In genomic region chr2:102658163-102658660, GRCm38 (mm10) we compare ENCODE assay signal across 9 mouse cellular contexts. TPM values are rescaled to one million over a fixed set of nuclear protein-coding genes. Genes with fewer than 3 reads are reported as not detected.
DNase-seq lines count a peak whose midpoint lies in the region; ATAC-seq and TF ChIP-seq lines count a peak whose summit lies in the region.
"Had no signal": no experiment of that assay in that cellular context is flagged by ENCODE, and none has a peak within 500 bp of the region (broad histone marks: within the 10 kb centered on the region; RNA-seq: fewer than 3 reads in every experiment).

Slc1a2 (plus strand) TSS chr2:102658659.

- TF ChIP-seq CTCF in cortical plate, adult 2 months (IDR thresholded peaks at IDR 0.05; ENCODE audit: extremely low read depth, insufficient read depth, low read length) = no peak

- H3K4me1 ChIP-seq in cortical plate, adult 2 months (ENCODE audit: control insufficient read depth, insufficient read depth, low read length) = peaks cover 3% of the 10 kb centered on the region; the same call in 1 of the 2 replicates
- H3K4me1 ChIP-seq in hindbrain, embryonic 10.5 days (replicated peaks) = peaks cover 62% of the 10 kb centered on the region
- peaks cover 20% of the 10 kb centered on the region for H3K4me1 ChIP-seq in limb, embryonic 12.5 days (replicated peaks)
- peaks cover 28% of the 10 kb centered on the region for H3K4me1 ChIP-seq in neural tube, embryonic 14.5 days (ENCODE audit: control insufficient read depth, insufficient read depth, low read length)

- no peak for TF ChIP-seq POLR2A in cortical plate, adult 2 months (IDR thresholded peaks at IDR 0.05; ENCODE audit: extremely low read depth, insufficient read depth, low read length)

- H3K9ac ChIP-seq in limb, embryonic 12.5 days (replicated peaks) = peak within 1 kb of the TSS; percentile 64
- H3K9ac ChIP-seq in neural tube, embryonic 14.5 days (replicated peaks; ENCODE audit: low read depth, low read length) = peak within 1 kb of the TSS; percentile 74

- no peaks in the 10 kb centered on the region for H3K9me3 ChIP-seq in hindbrain, embryonic 10.5 days
- H3K9me3 ChIP-seq in limb, embryonic 12.5 days = no peaks in the 10 kb centered on the region
- H3K9me3 ChIP-seq in neural tube, embryonic 14.5 days (ENCODE audit: control insufficient read depth, low read length) = no peaks in the 10 kb centered on the region

- no peak for ATAC-seq in limb, embryonic 12.5 days (ENCODE audit: insufficient number of reproducible peaks, insufficient read depth, low FRiP score, low TSS enrichment, low read depth)
- peak; percentile 45 for ATAC-seq in neural tube, embryonic 14.5 days (ENCODE audit: low read depth)

- H3K27me3 ChIP-seq in hindbrain, embryonic 10.5 days (ENCODE audit: insufficient read depth, poor library complexity, severe bottlenecking) = peaks cover 37% of the 10 kb centered on the region
- peaks cover 57% of the 10 kb centered on the region for H3K27me3 ChIP-seq in limb, embryonic 12.5 days
- no peaks in the 10 kb centered on the region for H3K27me3 ChIP-seq in neural tube, embryonic 14.5 days (ENCODE audit: control insufficient read depth, insufficient read depth, low read length)

- H3K4me2 ChIP-seq in limb, embryonic 12.5 days = peak within 1 kb of the TSS; percentile 99
- H3K4me2 ChIP-seq in neural tube, embryonic 14.5 days (ENCODE audit: low read depth, low read length) = peak within 1 kb of the TSS; percentile 83

- H3K4me3 ChIP-seq in cortical plate, adult 2 months (ENCODE audit: insufficient read depth, low read length) = peak within 1 kb of the TSS; percentile 90
- peak within 1 kb of the TSS; percentile 79 for H3K4me3 ChIP-seq in hindbrain, embryonic 10.5 days
- peak within 1 kb of the TSS; percentile 70 for H3K4me3 ChIP-seq in limb, embryonic 12.5 days (replicated peaks)
- peak within 1 kb of the TSS; percentile 62 for H3K4me3 ChIP-seq in neural tube, embryonic 14.5 days (ENCODE audit: low read depth, low read length)

- peak; percentile 59 to 61 for DNase-seq in left cerebral cortex, adult 18-20 months (ENCODE audit: low spot score in 2 of 2)
- DNase-seq in left cerebral cortex, adult 11 months (ENCODE audit: low spot score) = no peak
- DNase-seq in hindbrain, embryonic 10.5 days (ENCODE audit: low spot score) = peak; percentile 56
- no peak for DNase-seq in adrenal gland, postnatal 25 days
- DNase-seq in spleen, postnatal 10 days (ENCODE audit: low spot score in 2 of 2) = no peak

- H3K36me3 ChIP-seq in hindbrain, embryonic 10.5 days = no peaks in the 10 kb centered on the region
- no peaks in the 10 kb centered on the region for H3K36me3 ChIP-seq in limb, embryonic 12.5 days
- H3K36me3 ChIP-seq in neural tube, embryonic 14.5 days (ENCODE audit: control insufficient read depth, insufficient read depth, low read length) = no peaks in the 10 kb centered on the region

- under 1% methylated on average over 20 of the region's 20 CpGs for WGBS in hindbrain, embryonic 10.5 days
- WGBS in limb, embryonic 12.5 days = 1% methylated on average over 20 of the region's 20 CpGs
- WGBS in neural tube, embryonic 14.5 days = 1% methylated on average over 20 of the region's 20 CpGs

- H3K27ac ChIP-seq in cortical plate, adult 2 months (ENCODE audit: insufficient read depth, low read length) = peak within 1 kb of the TSS; percentile 96
- H3K27ac ChIP-seq in hindbrain, embryonic 10.5 days = peak within 1 kb of the TSS; percentile 93
- H3K27ac ChIP-seq in limb, embryonic 12.5 days = no peak within 1 kb of the TSS
- H3K27ac ChIP-seq in neural tube, embryonic 14.5 days (ENCODE audit: low read depth, low read length) = peak within 1 kb of the TSS; percentile 91

RNA-seq across cellular contexts. Expression of gene Slc1a2, which starts in this region (rescaled TPM):
- 1,000 to 10,000 TPM; 1,523 to 1,534 TPM for total RNA-seq in left cerebral cortex, adult 18-20 months (2021)
- polyA plus RNA-seq in cortical plate, adult 2 months (2012; rRNA removed) = 765 and 784 TPM in 2 replicates
- polyA plus RNA-seq in hindbrain, embryonic 10.5 days (2016; fragmentation: Nextera tagmentation; extraction: Ambion mirVana) = 5.9 and 10.9 TPM in 2 replicates
- polyA plus RNA-seq in limb, embryonic 12.5 days (2016; fragmentation: Nextera tagmentation; extraction: Ambion mirVana) = 0.16 and 0.37 TPM in 2 replicates
- polyA plus RNA-seq in neural tube, embryonic 14.5 days (2014; fragmentation: Nextera tagmentation; extraction: Ambion mirVana) = 32.8 and 40.8 TPM in 2 replicates
- 0.06 and 0.67 TPM in 2 replicates for total RNA-seq in adrenal gland, postnatal 25 days (2021)
- total RNA-seq: neutrophil, adult 5-6 weeks had no signal

Comparison
In these comparisons a context has a peak if more than half of its experiments do, and no peak if none do; other contexts are left out.
1. RNA of gene Slc1a2 (total RNA-seq): 1,523 to 1,534 TPM in left cerebral cortex, adult 18-20 months; 0.06 to 0.67 TPM in adrenal gland, postnatal 25 days; every median in the first group is over 100 times any median in the second.
2. RNA of gene Slc1a2 (polyA plus RNA-seq): 765 to 784 TPM in cortical plate, adult 2 months; 32.8 to 40.8 TPM in neural tube, embryonic 14.5 days, 5.9 to 10.9 TPM in hindbrain, embryonic 10.5 days and 0.16 to 0.37 TPM in limb, embryonic 12.5 days; every median in the first group is over 10 times any median in the second.
3. DNase-seq: peak in left cerebral cortex, adult 18-20 months (2 of 2) and hindbrain, embryonic 10.5 days (single experiment); none in left cerebral cortex, adult 11 months (single experiment), adrenal gland, postnatal 25 days (single experiment) and spleen, postnatal 10 days (0 of 2).
4. Peak in every context shown above with its lines, with median percentiles within 50 percentile points of each other: H3K4me3 ChIP-seq.